Mouse (Mus musculus) intestine, postnatal 0 days (tissue): Measurements from ENCODE around the gene Kalrn. TPM values are rescaled to one million over a fixed set of nuclear protein-coding genes. Genes with fewer than 3 reads are reported as not detected.

ENCODE experiments used
- ATAC-seq: fragments of 200-750 bp; cut with Nextera tagmentation; 2 replicates; pipeline ENCODE4 v1.8.0; 2017; ENCODE audit warnings: mild to moderate bottlenecking, moderate TSS enrichment, moderate library complexity
- H3K27ac ChIP-seq: fragments of 300-500 bp; sonication (generic); 2 replicates; pipeline ENCODE4 v1.5.1; 2014; ENCODE audit warnings: mild to moderate bottlenecking, low read depth, low read length, moderate library complexity
- H3K27me3 ChIP-seq: fragments of 300-500 bp; sonication (generic); replicated peaks from 2 replicates; pipeline ENCODE4 v1.6.1; 2014; ENCODE audit warnings: low read length, mixed read lengths; ENCODE audit not compliant: control insufficient read depth, insufficient read depth
- H3K36me3 ChIP-seq: fragments of 300-500 bp; sonication (generic); 2 replicates; pipeline ENCODE4 v1.6.1; 2014; ENCODE audit warnings: mild to moderate bottlenecking, moderate library complexity; ENCODE audit not compliant: control insufficient read depth, insufficient read depth
- H3K4me1 ChIP-seq: fragments of 300-500 bp; sonication (generic); replicated peaks from 2 replicates; pipeline ENCODE4 v1.6.1; 2014; ENCODE audit warnings: antibody characterized with exemption, low read length, mixed read lengths; ENCODE audit not compliant: control insufficient read depth, insufficient read depth
- H3K4me2 ChIP-seq: fragments of 300-500 bp; sonication (generic); replicated peaks from 2 replicates; pipeline ENCODE4 v1.6.1; 2014; ENCODE audit warnings: low read depth, mild to moderate bottlenecking, moderate library complexity
- H3K4me3 ChIP-seq: fragments of 300-500 bp; sonication (generic); 2 replicates; pipeline ENCODE4 v1.5.1; 2014; ENCODE audit warnings: low read depth, low read length
- H3K9ac ChIP-seq: fragments of 300-500 bp; sonication (generic); 2 replicates; pipeline ENCODE4 v1.6.1; 2014; ENCODE audit warnings: mild to moderate bottlenecking, low read depth, low read length
- H3K9me3 ChIP-seq: fragments of 300-500 bp; sonication (generic); 2 replicates; pipeline ENCODE4 v1.6.1; 2016; ENCODE audit warnings: mixed run types; ENCODE audit not compliant: control insufficient read depth
- CTCF ChIP-seq: sonication (generic); IDR thresholded peaks from 2 replicates; pipeline ENCODE4 v1.5.1; 2016; ENCODE audit warnings: low read depth, mild to moderate bottlenecking, control low read depth, antibody characterized with exemption, moderate library complexity
- WGBS: fragments of 180-500 bp; shearing (Covaris S2); extraction: QIAGEN DNeasy Blood & Tissue Kit; methylation state at CpG from one replicate; pipeline ENCODE4 v1.1.7; 2014; 5-methylcytosine and 5-hydroxymethylcytosine counted together
- polyA plus RNA-seq: library from polyadenylated mRNA; unstranded; fragments of >200 nt; fragmentation: Nextera tagmentation; extraction: Ambion mirVana; gene quantifications from 2 replicates; pipeline ENCODE4 v1.2.1, GENCODE M21; 2015

Kalrn gene
- polyA plus RNA-seq, 1 experiment from 2014 or later: 7.5 TPM

DNA sequence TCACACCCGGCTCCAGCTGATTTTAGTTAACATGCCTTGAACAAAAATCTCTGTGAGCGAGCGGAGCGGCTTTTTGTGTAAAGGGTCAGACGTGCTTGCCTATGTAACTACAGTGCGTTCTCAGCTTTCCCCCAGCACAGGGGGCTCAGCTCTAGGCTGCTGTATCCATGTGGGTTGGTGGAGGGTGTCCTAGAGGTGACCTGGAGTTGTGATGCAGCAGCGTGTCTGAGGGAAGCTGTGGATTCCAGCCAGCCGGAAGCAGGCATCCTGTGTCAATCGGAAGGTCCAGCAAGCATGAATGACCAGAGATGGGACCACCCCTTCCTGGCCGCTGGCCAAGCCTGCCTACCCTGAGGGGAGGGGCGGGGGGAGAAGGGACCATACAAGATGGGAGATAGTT lies 631.0 kb downstream of the Kalrn start:
- Histone ChIP-seq H3K9me3 (no peaks in the 10 kb centered on the region), H3K27me3 (no peaks in the 10 kb centered on the region), H3K4me2 (no peak overlapping the region), H3K4me3 (no peak overlapping the region), H3K27ac (no peak overlapping the region), H3K9ac (no peak overlapping the region), H3K36me3 (0 out of 2 replicates have a peak, but pooled peaks cover 6% of the 10 kb centered on the region), H3K4me1 (no peaks in the 10 kb centered on the region; the same call in 1 of the 2 replicates)
- 70% methylated on average over 11 of the region's 11 CpGs for WGBS
- no peak for ATAC-seq
- TF ChIP-seq CTCF: no peak

- WGBS: 53% methylated on average over 11 of the region's 11 CpGs
- 0 out of 2 replicates have a peak, but pooled peaks cover 5% of the 10 kb centered on the region for H3K36me3 ChIP-seq
- H3K4me1 ChIP-seq: no peaks in the 10 kb centered on the region; the same call in 1 of the 2 replicates
- ATAC-seq: no peak
- no peak overlapping the region for H3K9ac ChIP-seq
- H3K27ac ChIP-seq: no peak overlapping the region
- H3K27me3 ChIP-seq: no peaks in the 10 kb centered on the region
- H3K9me3 ChIP-seq: no peaks in the 10 kb centered on the region
- TF ChIP-seq CTCF: no peak
- no peak overlapping the region for H3K4me3 ChIP-seq
- no peak overlapping the region for H3K4me2 ChIP-seq
Measured at GRCm38 (mm10) chr16:33941271-33941781, 632.0 kb downstream of the Kalrn start.

GRCm38 (mm10) chr16:33940095-33940494 lies 633.2 kb downstream of the Kalrn start:
- Histone ChIP-seq H3K4me1 (no peaks in the 10 kb centered on the region; the same call in 1 of the 2 replicates), H3K36me3 (no peaks in the 10 kb centered on the region), H3K27me3 (no peaks in the 10 kb centered on the region), H3K4me3 (no peak overlapping the region), H3K27ac (no peak overlapping the region), H3K4me2 (no peak overlapping the region), H3K9ac (no peak overlapping the region), H3K9me3 (no peaks in the 10 kb centered on the region)
- no peak for TF ChIP-seq CTCF
- no peak for ATAC-seq
- WGBS: 80% methylated on average over 5 of the region's 5 CpGs

GRCm38 (mm10) chr16:33939636-33940035 lies 633.7 kb downstream of the Kalrn start:
- Histone ChIP-seq H3K4me3 (no peak overlapping the region), H3K36me3 (no peaks in the 10 kb centered on the region), H3K27ac (no peak overlapping the region), H3K4me1 (no peaks in the 10 kb centered on the region; the same call in none of the 2 replicates), H3K9me3 (no peaks in the 10 kb centered on the region), H3K4me2 (no peak overlapping the region), H3K9ac (no peak overlapping the region), H3K27me3 (no peaks in the 10 kb centered on the region)
- TF ChIP-seq CTCF: no peak
- WGBS: 61% methylated on average over 9 of the region's 9 CpGs
- ATAC-seq: no peak

GRCm38 (mm10) chr16:33939133-33939531 lies 634.2 kb downstream of the Kalrn start:
- Histone ChIP-seq H3K36me3 (no peaks in the 10 kb centered on the region), H3K4me3 (no peak overlapping the region), H3K4me1 (no peaks in the 10 kb centered on the region; the same call in none of the 2 replicates), H3K27me3 (no peaks in the 10 kb centered on the region), H3K4me2 (no peak overlapping the region), H3K9me3 (no peaks in the 10 kb centered on the region), H3K9ac (no peak overlapping the region), H3K27ac (no peak overlapping the region)
- WGBS: 81% methylated on average over 2 of the region's 2 CpGs
- no peak for TF ChIP-seq CTCF
- no peak for ATAC-seq

- Histone ChIP-seq H3K36me3 (no peaks in the 10 kb centered on the region), H3K4me3 (no peak overlapping the region), H3K9me3 (no peaks in the 10 kb centered on the region), H3K4me2 (no peak overlapping the region), H3K4me1 (no peaks in the 10 kb centered on the region; the same call in none of the 2 replicates), H3K27me3 (no peaks in the 10 kb centered on the region), H3K27ac (no peak overlapping the region), H3K9ac (no peak overlapping the region)
- no peak for TF ChIP-seq CTCF
- WGBS: 65% methylated on average over 12 of the region's 12 CpGs
- no peak for ATAC-seq
Measured at GRCm38 (mm10) chr16:33938311-33939132, 634.8 kb downstream of the Kalrn start.
